Mouse (Mus musculus) liver, embryonic 14.5 days (tissue): Measurements from ENCODE around the gene Gbgt1.

ENCODE experiments used
- CTCF ChIP-seq: IDR thresholded peaks from 2 replicates; pipeline ENCODE4 v1.5.1; 2016; ENCODE audit warnings: antibody characterized with exemption, low read depth, control low read depth
- EP300 ChIP-seq: IDR thresholded peaks from 2 replicates; pipeline ENCODE4 v1.6.1; 2016; ENCODE audit warnings: antibody characterized with exemption, low read depth

DNA sequence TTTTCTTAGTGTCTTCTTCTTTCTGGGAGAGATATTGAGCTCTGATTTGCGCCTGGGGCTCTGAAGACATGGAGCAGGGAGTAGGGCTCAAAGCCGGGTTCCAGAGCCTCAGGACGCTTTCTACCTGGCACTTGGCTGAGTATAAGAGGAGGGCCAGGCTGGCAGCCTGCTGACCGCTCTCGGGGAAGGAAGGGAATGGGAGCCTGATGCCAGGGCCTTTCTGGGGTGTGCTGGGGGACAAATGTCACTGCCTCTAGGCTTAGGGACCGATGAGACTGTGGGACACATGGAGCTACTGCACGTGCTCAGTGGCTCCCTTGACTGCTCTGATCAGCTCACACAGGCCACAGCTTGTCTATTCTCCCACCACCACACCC, 31.7 kb downstream of the Gbgt1 start:
- TF ChIP-seq CTCF (no peak), EP300 (no peak)
